9 mouse cellular contexts compared by ENCODE assay signal in the genomic region with DNA sequence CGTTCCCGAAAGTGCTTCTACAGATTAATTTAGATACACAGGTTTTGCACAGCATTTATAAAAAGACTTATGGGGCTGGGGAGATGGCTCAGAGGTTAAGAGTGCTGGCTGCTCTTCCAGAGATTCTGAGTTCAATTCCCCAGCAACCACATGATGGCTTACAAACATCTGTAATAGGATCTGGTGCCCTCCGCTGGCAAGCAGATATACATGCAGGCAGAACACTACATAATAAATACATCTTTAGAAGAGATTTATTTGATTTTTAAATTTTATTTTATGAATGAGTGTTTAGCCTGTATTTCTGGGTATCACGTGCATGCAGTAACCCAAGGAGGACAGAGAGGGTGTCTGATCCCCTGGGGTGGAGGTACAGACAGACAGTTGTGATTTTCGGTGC. TPM values are rescaled to one million over a fixed set of nuclear protein-coding genes. Genes with fewer than 3 reads are reported as not detected.
DNase-seq lines count a peak whose midpoint lies in the region; ATAC-seq and TF ChIP-seq lines count a peak whose summit lies in the region.
"Had no signal": no experiment of that assay in that cellular context is flagged by ENCODE, and none has a peak within 500 bp of the region (broad histone marks: within the 10 kb centered on the region; RNA-seq: fewer than 3 reads in every experiment).

No protein-coding gene starts in this region.

- H3K9me3 ChIP-seq in MEL (replicated peaks; ENCODE audit: insufficient read depth, low read length): no peaks in the 10 kb centered on the region

- no peak for TF ChIP-seq EP300 in MEL (IDR thresholded peaks at IDR 0.05; ENCODE audit: low read depth in 1 of 2, low read length in 2 of 2)

- TF ChIP-seq CTCF in layer of hippocampus, adult 2 months (conservative IDR thresholded peaks at IDR 0.05): peak; percentile 71
- TF ChIP-seq CTCF in MEL (IDR thresholded peaks at IDR 0.05 in 2 of 3, conservative IDR thresholded peaks at IDR 0.05 in 1 of 3; ENCODE audit: control insufficient read depth in 1 of 3, insufficient read depth in 1 of 3, low read depth in 2 of 3, low read length in 3 of 3, poor library complexity in 1 of 3, severe bottlenecking in 1 of 3): peak; percentile 28 to 68 (median 30); a peak in 4 of 6 replicates

- peak; percentile 67 for TF ChIP-seq RAD21 in MEL (IDR thresholded peaks at IDR 0.05; ENCODE audit: low read depth, low read length)

- H3K4me1 ChIP-seq in MEL (ENCODE audit: control insufficient read depth in 1 of 2, insufficient read depth in 2 of 2, low read length in 2 of 2): no peaks in the 10 kb centered on the region

- no peak overlapping the region for H3K4me3 ChIP-seq in layer of hippocampus, adult 2 months
- H3K4me3 ChIP-seq in MEL (ENCODE audit: control insufficient read depth in 1 of 2, insufficient read depth in 1 of 2, low read depth in 2 of 2, low read length in 2 of 2): no peak overlapping the region

- peak; percentile 43 for ATAC-seq in megakaryocyte, adult 5-6 weeks (ENCODE audit: poor library complexity, severe bottlenecking)

- TF ChIP-seq POLR2A in MEL (IDR thresholded peaks at IDR 0.05; ENCODE audit: control insufficient read depth in 1 of 2, insufficient read depth in 1 of 2, low read depth in 1 of 2, low read length in 2 of 2, poor library complexity in 1 of 2): no peak

- H3K36me3 ChIP-seq in MEL (ENCODE audit: control insufficient read depth in 1 of 2, insufficient read depth in 2 of 2, low read length in 2 of 2): no peaks in the 10 kb centered on the region

- peak; percentile 32 for DNase-seq in adrenal gland, postnatal 14 days
- no peak for DNase-seq in adrenal gland, postnatal 4 days (ENCODE audit: low spot score in 2 of 2)
- DNase-seq in layer of hippocampus, adult 2 months (ENCODE audit: low spot score in 2 of 2): no peak
- no peak for DNase-seq in layer of hippocampus, adult 11-12 months (ENCODE audit: low spot score)
- peak; percentile 48 for DNase-seq in MEL (ENCODE audit: low read depth, low spot score)
- no peak for DNase-seq in ovary, postnatal 14 days (ENCODE audit: low spot score)
- no peak for DNase-seq in layer of hippocampus, postnatal 36 days
- DNase-seq: cerebellum, postnatal 25 days had no signal

- H3K79me2 ChIP-seq in MEL (ENCODE audit: control insufficient read depth, insufficient read depth, low read length, poor library complexity): no peaks in the 10 kb centered on the region

- H3K27ac ChIP-seq in layer of hippocampus, adult 2 months: no peak overlapping the region
- H3K27ac ChIP-seq in MEL (ENCODE audit: control insufficient read depth, low read depth, low read length): no peak overlapping the region

- no peaks in the 10 kb centered on the region for H3K27me3 ChIP-seq in MEL (ENCODE audit: control insufficient read depth in 1 of 2, insufficient read depth in 2 of 2, low read length in 2 of 2)

- no peak overlapping the region for H3K9ac ChIP-seq in MEL (ENCODE audit: control insufficient read depth, low read depth, low read length, poor library complexity, severe bottlenecking)

TF ChIP-seq in MEL, 35 proteins besides CTCF, POLR2A, EP300 and RAD21:
- TF ChIP-seq USF2 (IDR thresholded peaks at IDR 0.05; ENCODE audit: borderline replicate concordance in 1 of 2, insufficient read depth in 1 of 2, low read depth in 1 of 2, low read length in 2 of 2): no peak
- TF ChIP-seq SMC3 (IDR thresholded peaks at IDR 0.05; ENCODE audit: low read depth, low read length): peak; percentile 73
- peak; percentile 50 for TF ChIP-seq ZC3H11A (IDR thresholded peaks at IDR 0.05; ENCODE audit: low read depth, low read length)

RNA-seq across cellular contexts. Expression of a gene that starts 9.9 kb away (rescaled TPM):
- 22.6 and 30.2 TPM in 2 replicates for total RNA-seq in adrenal gland, postnatal 14 days (2021)
- total RNA-seq in adrenal gland, postnatal 4 days (2021): 10 to 100 TPM; 31.3 to 33.6 TPM
- total RNA-seq in layer of hippocampus, adult 2 months (2021): 10 to 100 TPM; 22.1 to 24.5 TPM
- 5.5 and 5.8 TPM in 2 replicates for total RNA-seq in MEL (2012; rRNA removed)
- polyA plus RNA-seq in MEL (2012; ENCODE audit: insufficient read depth in 1 of 2, insufficient read length in 2 of 2, low read depth in 1 of 2, low replicate concordance in 2 of 2, missing spikeins in 1 of 2): 1 to 10 TPM in 1 of 2 experiments, not detected in 1; 6.4 TPM
- total RNA-seq in megakaryocyte, adult 5-6 weeks (2015): 60.7 and 77.1 TPM in 2 replicates
- 74.1 and 81.9 TPM in 2 replicates for total RNA-seq in megakaryocyte, adult 5-6 weeks (2017)
- total RNA-seq in layer of hippocampus, postnatal 36 days (2021): 10 to 100 TPM; 25.4 to 25.6 TPM

Comparison
In these comparisons a context has a peak if more than half of its experiments do, and no peak if none do; other contexts are left out.
1. DNase-seq: peak in adrenal gland, postnatal 14 days (single experiment) and MEL (single experiment); none in adrenal gland, postnatal 4 days (0 of 2), layer of hippocampus, adult 2 months (0 of 2), layer of hippocampus, adult 11-12 months (single experiment), ovary, postnatal 14 days (single experiment) and layer of hippocampus, postnatal 36 days (0 of 2).